In genomic region chr9:35400398-35400797, GRCm38 (mm10) we compare ENCODE assay signal across 10 mouse cellular contexts. TPM values are rescaled to one million over a fixed set of nuclear protein-coding genes. Genes with fewer than 3 reads are reported as not detected.
A peak's percentile ranks its signal among the peaks of the same experiment; 100 is the strongest.
DNase-seq lines count a peak whose midpoint lies in the region; ATAC-seq lines count a peak whose summit lies in the region.
"Had no signal": no experiment of that assay in that cellular context is flagged by ENCODE, and none has a peak within 500 bp of the region (broad histone marks: within the 10 kb centered on the region; RNA-seq: fewer than 3 reads in every experiment).

No protein-coding gene starts in this region.

- H3K9ac ChIP-seq in hindbrain, embryonic 13.5 days = peak overlapping the region; percentile 43; the same call in 1 of the 2 replicates
- no peak overlapping the region for H3K9ac ChIP-seq in midbrain, embryonic 15.5 days

- no peak overlapping the region for H3K27ac ChIP-seq in hindbrain, embryonic 13.5 days
- H3K27ac ChIP-seq in midbrain, embryonic 15.5 days = peak overlapping the region; percentile 40

- H3K4me1 ChIP-seq in hindbrain, embryonic 13.5 days (replicated peaks) = peaks cover 36% of the 10 kb centered on the region
- peaks cover 22% of the 10 kb centered on the region for H3K4me1 ChIP-seq in midbrain, embryonic 15.5 days

- H3K27me3 ChIP-seq in hindbrain, embryonic 13.5 days = peaks cover 68% of the 10 kb centered on the region
- peaks cover 4% of the 10 kb centered on the region; the same call in 1 of the 2 replicates for H3K27me3 ChIP-seq in midbrain, embryonic 15.5 days (replicated peaks)

- DNase-seq in CD4-positive, CD25-positive, alpha-beta regulatory T cell, adult 2 months (ENCODE audit: low read depth, low spot score) = peak; percentile 6
- DNase-seq in lung, postnatal 36 days = peak; percentile 12
- no peak for DNase-seq in lung, adult 18-20 months
- DNase-seq in layer of hippocampus, adult 9-11 months = no peak
- DNase-seq in lung, postnatal 4 days = no peak
- DNase-seq: adrenal gland, adult 2 months had no signal

- H3K4me3 ChIP-seq in hindbrain, embryonic 13.5 days = no peak overlapping the region
- no peak overlapping the region for H3K4me3 ChIP-seq in midbrain, embryonic 15.5 days
- H3K4me3 ChIP-seq: megakaryocyte, embryonic 14.5 days had no signal

- H3K36me3 ChIP-seq in hindbrain, embryonic 13.5 days = no peaks in the 10 kb centered on the region
- H3K36me3 ChIP-seq in midbrain, embryonic 15.5 days (replicated peaks) = no peaks in the 10 kb centered on the region

- H3K9me3 ChIP-seq in hindbrain, embryonic 13.5 days = 0 out of 2 replicates have a peak, but pooled peaks cover 3% of the 10 kb centered on the region
- no peaks in the 10 kb centered on the region for H3K9me3 ChIP-seq in midbrain, embryonic 15.5 days
- H3K9me3 ChIP-seq: megakaryocyte, embryonic 14.5 days had no signal

- 0 out of 2 replicates have a peak overlapping the region, but pooled peaks have one; percentile 15 for H3K4me2 ChIP-seq in hindbrain, embryonic 13.5 days
- H3K4me2 ChIP-seq in midbrain, embryonic 15.5 days = peak overlapping the region; percentile 5; the same call in 1 of the 2 replicates

- ATAC-seq in CD4-positive, CD25-positive, alpha-beta regulatory T cell, adult 4 months = no peak
- ATAC-seq in hindbrain, embryonic 13.5 days (ENCODE audit: low FRiP score) = no peak
- 0 out of 2 replicates have a peak, but pooled peaks have one; percentile 1 for ATAC-seq in midbrain, embryonic 15.5 days (replicated peaks)

- 11% methylated on average over 7 of the region's 7 CpGs for WGBS in hindbrain, embryonic 13.5 days
- WGBS in midbrain, embryonic 15.5 days = 5% methylated on average over 7 of the region's 7 CpGs

RNA-seq across cellular contexts. Expression of gene Cdon, which starts 20.5 kb away (rescaled TPM):
- 1 to 10 TPM; 2.7 to 4.1 TPM for polyA plus RNA-seq in CD4-positive, CD25-positive, alpha-beta regulatory T cell, adult 4 months (2017; shearing (Covaris generic))
- polyA plus RNA-seq in hindbrain, embryonic 13.5 days (2015; fragmentation: Nextera tagmentation; extraction: Ambion mirVana) = 5.0 and 7.9 TPM in 2 replicates
- 4.0 and 6.2 TPM in 2 replicates for polyA plus RNA-seq in midbrain, embryonic 15.5 days (2015; fragmentation: Nextera tagmentation; extraction: Ambion mirVana)

Comparison
In these comparisons a context has a peak if more than half of its experiments do, and no peak if none do; other contexts are left out.
1. DNase-seq: peak in CD4-positive, CD25-positive, alpha-beta regulatory T cell, adult 2 months (single experiment) and lung, postnatal 36 days (single experiment); none in lung, adult 18-20 months (0 of 2), layer of hippocampus, adult 9-11 months (single experiment) and lung, postnatal 4 days (0 of 2).